Mouse (Mus musculus) stomach, postnatal 0 days (tissue): Measurements from ENCODE around the gene Kcnk7. TPM values are rescaled to one million over a fixed set of nuclear protein-coding genes. Genes with fewer than 3 reads are reported as not detected.
A peak's percentile ranks its signal among the peaks of the same experiment; 100 is the strongest.
"Not testable (repeated sequence)": the region's sequence is repeated elsewhere in the genome, so short reads cannot be mapped to it uniquely, and the experiment has no call there.

Experiments used
- ATAC-seq: fragments of 200-750 bp; cut with Nextera tagmentation; 2 replicates; pipeline ENCODE4 v1.8.0; 2017; ENCODE audit not compliant: low FRiP score, low TSS enrichment
- DNase-seq: peaks from one replicate; pipeline ENCODE4 v3.0.0-alpha.2; 2016; ENCODE audit warnings: low spot score
- H3K27ac ChIP-seq: fragments of 300-500 bp; sonication (generic); replicated peaks from 2 replicates; pipeline ENCODE4 v1.5.1; 2014; ENCODE audit warnings: mild to moderate bottlenecking, control low read depth
- H3K27me3 ChIP-seq: fragments of 300-500 bp; sonication (generic); 2 replicates; pipeline ENCODE4 v1.6.1; 2014; ENCODE audit warnings: low read length; ENCODE audit not compliant: control insufficient read depth, insufficient read depth
- H3K36me3 ChIP-seq: fragments of 300-500 bp; sonication (generic); 2 replicates; pipeline ENCODE4 v1.6.1; 2014; ENCODE audit warnings: low read length, mixed read lengths; ENCODE audit not compliant: control insufficient read depth, insufficient read depth
- H3K4me1 ChIP-seq: fragments of 300-500 bp; sonication (generic); replicated peaks from 2 replicates; pipeline ENCODE4 v1.6.1; 2014; ENCODE audit warnings: antibody characterized with exemption; ENCODE audit not compliant: control insufficient read depth, insufficient read depth
- H3K4me2 ChIP-seq: fragments of 300-500 bp; sonication (generic); replicated peaks from 2 replicates; pipeline ENCODE4 v1.6.1; 2014; ENCODE audit warnings: low read depth, mild to moderate bottlenecking, control low read depth, moderate library complexity
- H3K4me3 ChIP-seq: fragments of 300-500 bp; sonication (generic); 2 replicates; pipeline ENCODE4 v1.5.1; 2014; ENCODE audit warnings: low read depth, low read length, control low read depth
- H3K9ac ChIP-seq: fragments of 300-500 bp; sonication (generic); 2 replicates; pipeline ENCODE4 v1.6.1; 2014; ENCODE audit warnings: mild to moderate bottlenecking, low read length, control low read depth, mixed read lengths
- H3K9me3 ChIP-seq: fragments of 300-500 bp; sonication (generic); 2 replicates; pipeline ENCODE4 v1.6.1; 2016; ENCODE audit warnings: low read length; ENCODE audit not compliant: control insufficient read depth
- CTCF ChIP-seq: IDR thresholded peaks from 2 replicates; pipeline ENCODE4 v1.5.1; 2016; ENCODE audit warnings: antibody characterized with exemption, low read depth, mild to moderate bottlenecking, moderate library complexity
- EP300 ChIP-seq: optimal IDR thresholded peaks from 2 replicates; pipeline ENCODE3; 2016; ENCODE audit warnings: antibody characterized with exemption
- WGBS: fragments of 180-500 bp; shearing (Covaris S2); extraction: QIAGEN DNeasy Blood & Tissue Kit; methylation state at CpG from one replicate; pipeline ENCODE4 v1.1.7; 2014; 5-methylcytosine and 5-hydroxymethylcytosine counted together
- polyA plus RNA-seq: library from polyadenylated mRNA; unstranded; fragments of >200 nt; fragmentation: Nextera tagmentation; extraction: Ambion mirVana; gene quantifications from 2 replicates; pipeline ENCODE4 v1.2.1, GENCODE M21; 2015

The Kcnk7 gene
- polyA plus RNA-seq, 1 experiment from 2014 or later: 8.4 TPM

GRCm38 (mm10) chr19:5684985-5685384 lies 19.2 kb upstream of the Kcnk7 start:
- no peak overlapping the region for H3K9ac ChIP-seq
- H3K9me3 ChIP-seq: no peaks in the 10 kb centered on the region
- H3K4me1 ChIP-seq: no peaks in the 10 kb centered on the region; the same call in 1 of the 2 replicates
- no peak overlapping the region for H3K4me2 ChIP-seq
- no peaks in the 10 kb centered on the region for H3K27me3 ChIP-seq
- WGBS: 94% methylated on average over 13 of the region's 13 CpGs
- DNase-seq: no peak
- peaks cover 28% of the 10 kb centered on the region for H3K36me3 ChIP-seq
- no peak overlapping the region for H3K27ac ChIP-seq
- no peak overlapping the region for H3K4me3 ChIP-seq
- no peak for ATAC-seq
- TF ChIP-seq CTCF: no peak
- TF ChIP-seq EP300: no peak

DNA sequence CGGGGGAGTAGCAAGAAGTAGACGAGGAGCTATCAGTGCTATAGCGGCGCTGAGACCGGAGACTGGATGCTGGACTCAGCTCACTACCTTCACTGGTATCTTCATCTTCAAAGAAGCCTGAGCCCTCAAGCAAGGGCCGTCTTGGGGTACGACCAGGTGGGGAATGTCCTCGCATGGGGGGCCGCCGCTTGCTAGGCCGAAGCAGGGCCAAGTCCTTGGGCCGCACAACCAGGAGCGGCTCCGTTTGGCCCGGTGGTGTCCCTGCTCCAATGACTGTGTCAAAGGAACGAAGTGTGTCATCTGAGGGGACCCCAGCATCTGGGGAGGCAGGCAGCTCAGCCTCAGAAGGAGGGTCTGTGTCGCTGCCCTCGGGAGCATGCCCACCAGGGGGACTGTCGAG lies 18.7 kb upstream of the Kcnk7 start:
- no peak overlapping the region for H3K9ac ChIP-seq
- H3K4me2 ChIP-seq: no peak overlapping the region
- TF ChIP-seq EP300: no peak
- no peak for TF ChIP-seq CTCF
- H3K36me3 ChIP-seq: peaks cover 27% of the 10 kb centered on the region
- H3K4me3 ChIP-seq: no peak overlapping the region
- DNase-seq (no peak), ATAC-seq (no peak)
- no peaks in the 10 kb centered on the region; the same call in 1 of the 2 replicates for H3K4me1 ChIP-seq
- no peaks in the 10 kb centered on the region for H3K27me3 ChIP-seq
- H3K9me3 ChIP-seq: no peaks in the 10 kb centered on the region
- H3K27ac ChIP-seq: no peak overlapping the region
- WGBS: 94% methylated on average over 19 of the region's 19 CpGs

DNA sequence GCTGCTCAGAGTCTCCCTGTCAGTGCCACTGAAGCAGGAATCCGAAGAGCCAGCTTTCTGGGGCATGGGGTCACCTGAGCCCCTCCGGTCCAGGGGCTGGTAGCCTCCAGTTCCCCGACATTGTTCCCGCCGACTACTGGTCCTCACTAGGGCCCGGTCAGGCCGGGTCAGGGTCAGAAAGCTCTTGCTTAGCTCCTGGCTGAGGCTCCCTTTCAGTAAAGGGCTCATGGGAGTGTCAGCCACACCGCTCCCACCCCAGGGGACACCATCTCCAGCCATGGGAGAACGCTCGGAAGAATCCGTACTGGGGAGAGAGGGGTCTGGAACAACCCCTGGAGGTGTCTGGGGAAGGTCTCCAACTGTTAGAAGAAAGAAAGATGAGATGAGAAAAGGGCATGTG lies 18.3 kb upstream of the Kcnk7 start:
- 96% methylated on average over 11 of the region's 11 CpGs for WGBS
- Histone ChIP-seq H3K4me3 (no peak overlapping the region), H3K4me2 (no peak overlapping the region), H3K4me1 (no peaks in the 10 kb centered on the region; the same call in 1 of the 2 replicates), H3K9ac (no peak overlapping the region), H3K36me3 (peaks cover 24% of the 10 kb centered on the region), H3K9me3 (no peaks in the 10 kb centered on the region), H3K27ac (no peak overlapping the region), H3K27me3 (no peaks in the 10 kb centered on the region)
- DNase-seq: no peak
- no peak for TF ChIP-seq EP300
- TF ChIP-seq CTCF: no peak
- no peak for ATAC-seq

DNA sequence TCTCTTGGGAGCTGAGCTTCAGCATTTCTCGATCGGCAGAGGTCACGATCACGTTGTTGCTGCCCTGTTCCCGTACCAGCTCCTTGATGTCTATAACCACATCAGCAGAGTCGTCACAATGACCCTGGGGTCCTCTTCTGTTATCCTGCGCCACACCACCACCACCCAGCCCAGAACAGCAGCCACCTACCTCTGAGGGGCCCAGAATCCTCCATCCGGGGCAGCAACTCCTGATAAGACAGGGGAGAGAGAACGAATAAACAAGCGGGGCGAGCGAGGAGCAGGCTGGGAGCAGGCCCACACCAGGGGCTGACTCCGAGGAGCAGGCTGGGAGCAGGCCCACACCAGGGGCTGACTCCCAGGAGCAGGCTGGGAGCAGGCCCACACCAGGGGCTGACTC lies 17.7 kb upstream of the Kcnk7 start:
- H3K9ac ChIP-seq: no peak overlapping the region
- no peak for ATAC-seq
- H3K9me3 ChIP-seq: no peaks in the 10 kb centered on the region
- H3K4me3 ChIP-seq: no peak overlapping the region
- H3K36me3 ChIP-seq: peaks cover 24% of the 10 kb centered on the region
- TF ChIP-seq EP300: no peak
- TF ChIP-seq CTCF: no peak
- H3K27me3 ChIP-seq: no peaks in the 10 kb centered on the region
- no peak overlapping the region for H3K4me2 ChIP-seq
- no peaks in the 10 kb centered on the region; the same call in none of the 2 replicates for H3K4me1 ChIP-seq
- DNase-seq: no peak
- WGBS: 81% methylated on average over 13 of the region's 13 CpGs
- no peak overlapping the region for H3K27ac ChIP-seq

- WGBS: 94% methylated on average over 12 of the region's 12 CpGs
- peaks cover 24% of the 10 kb centered on the region for H3K36me3 ChIP-seq
- not testable (repeated sequence) for H3K4me2 ChIP-seq
Measured at GRCm38 (mm10) chr19:5686954-5687353, 17.2 kb upstream of the Kcnk7 start.

GRCm38 (mm10) chr19:5687738-5688137 lies 16.4 kb upstream of the Kcnk7 start:
- ATAC-seq: no peak; the same call in 1 of the 2 replicates

More at GRCm38 (mm10) chr19:5686954-5687353, 17.2 kb upstream of the Kcnk7 start:
- H3K4me3 ChIP-seq, H3K9ac ChIP-seq, H3K27ac ChIP-seq, DNase-seq, H3K27me3 ChIP-seq, H3K4me1 ChIP-seq, H3K9me3 ChIP-seq, ATAC-seq: not testable (repeated sequence)

More at GRCm38 (mm10) chr19:5687738-5688137, 16.4 kb upstream of the Kcnk7 start:
- H3K9me3 ChIP-seq: no peaks in the 10 kb centered on the region
- H3K4me2 ChIP-seq: peak overlapping the region; percentile 100
- TF ChIP-seq CTCF (no peak), EP300 (no peak)
- no peaks in the 10 kb centered on the region; the same call in none of the 2 replicates for H3K4me1 ChIP-seq
- peak overlapping the region; percentile 83 for H3K9ac ChIP-seq
- WGBS: 16% methylated on average over 9 of the region's 9 CpGs
- H3K4me3 ChIP-seq: peak overlapping the region; percentile 81
- H3K27ac ChIP-seq: peak overlapping the region; percentile 96
- H3K36me3 ChIP-seq: peaks cover 24% of the 10 kb centered on the region
- no peaks in the 10 kb centered on the region for H3K27me3 ChIP-seq
- peak; percentile 32 for DNase-seq
